ENCODE assay signal across 37 mouse cellular contexts in the genomic region with DNA sequence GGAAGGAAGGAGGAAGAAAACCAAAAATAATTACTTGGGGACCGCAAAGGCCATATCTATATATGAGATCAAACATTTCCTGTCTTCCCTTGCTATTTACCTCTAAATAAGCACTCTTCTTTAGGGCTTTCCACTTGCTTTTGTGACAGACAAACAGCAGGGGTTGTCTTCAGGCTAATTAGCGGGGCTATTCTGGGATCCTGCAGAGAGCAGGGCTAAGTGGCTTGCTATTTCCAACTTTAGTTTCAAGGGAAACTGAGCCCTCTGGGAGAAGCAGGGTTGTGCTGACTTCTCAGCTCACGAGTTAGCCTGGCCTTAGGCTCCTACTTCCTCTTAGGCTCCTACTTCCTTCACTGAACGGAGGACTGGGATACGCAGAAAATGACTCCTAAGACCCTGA. TPM values are rescaled to one million over a fixed set of nuclear protein-coding genes. Genes with fewer than 3 reads are reported as not detected.
DNase-seq lines count a peak whose midpoint lies in the region; ATAC-seq lines count a peak whose summit lies in the region.
"Had no signal": no experiment of that assay in that cellular context is flagged by ENCODE, and none has a peak within 500 bp of the region (broad histone marks: within the 10 kb centered on the region; RNA-seq: fewer than 3 reads in every experiment).

No protein-coding gene starts in this region.

- H3K4me2 ChIP-seq in forebrain, embryonic 14.5 days (ENCODE audit: low read length) = no peak overlapping the region
- H3K4me2 ChIP-seq in forebrain, embryonic 11.5 days (ENCODE audit: low read depth, low read length, severe bottlenecking) = no peak overlapping the region
- peak overlapping the region; percentile 6; the same call in 1 of the 2 replicates for H3K4me2 ChIP-seq in heart, embryonic 14.5 days (ENCODE audit: low read length)
- H3K4me2 ChIP-seq in embryonic facial prominence, embryonic 15.5 days (replicated peaks) = no peak overlapping the region
- H3K4me2 ChIP-seq: forebrain, embryonic 15.5 days; kidney, embryonic 15.5 days; liver, embryonic 15.5 days; lung, embryonic 14.5 days; midbrain, embryonic 11.5 days; neural tube, embryonic 12.5 days; stomach, embryonic 15.5 days had no signal

- no peak for ATAC-seq in forebrain, embryonic 14.5 days
- no peak for ATAC-seq in forebrain, embryonic 11.5 days (replicated peaks; ENCODE audit: low FRiP score)
- ATAC-seq in heart, embryonic 14.5 days (ENCODE audit: insufficient number of reproducible peaks, insufficient read depth, low FRiP score, low read depth) = no peak
- ATAC-seq in embryonic facial prominence, embryonic 15.5 days (ENCODE audit: insufficient number of reproducible peaks, low FRiP score, low TSS enrichment, low read depth) = 0 out of 2 replicates have a peak, but pooled peaks have one; percentile 37
- ATAC-seq in activated CD4-positive, CD25-positive, alpha-beta regulatory T cell, adult 4 months = no peak
- ATAC-seq: forebrain, embryonic 15.5 days; hindbrain, embryonic 16.5 days; midbrain, embryonic 16.5 days had no signal

- 7% methylated on average over 5 of the region's 5 CpGs for WGBS in forebrain, embryonic 14.5 days
- 10% methylated on average over 5 of the region's 5 CpGs for WGBS in forebrain, embryonic 11.5 days
- 20% methylated on average over 5 of the region's 5 CpGs for WGBS in heart, embryonic 14.5 days
- 42% methylated on average over 5 of the region's 5 CpGs for WGBS in embryonic facial prominence, embryonic 15.5 days

- H3K4me3 ChIP-seq in forebrain, embryonic 14.5 days (ENCODE audit: low read depth, low read length) = no peak overlapping the region
- H3K4me3 ChIP-seq in forebrain, embryonic 11.5 days (ENCODE audit: low read depth, low read length) = no peak overlapping the region
- H3K4me3 ChIP-seq in heart, embryonic 14.5 days (ENCODE audit: control insufficient read depth in 1 of 2, insufficient read depth in 1 of 2, low read depth in 1 of 2, low read length in 2 of 2) = no peak overlapping the region
- no peak overlapping the region for H3K4me3 ChIP-seq in embryonic facial prominence, embryonic 15.5 days (replicated peaks)
- H3K4me3 ChIP-seq: forebrain, embryonic 15.5 days; kidney, embryonic 15.5 days; liver, embryonic 15.5 days; neural tube, embryonic 12.5 days; stomach, embryonic 15.5 days had no signal

- H3K36me3 ChIP-seq in forebrain, embryonic 14.5 days (ENCODE audit: control insufficient read depth, insufficient read depth, low read length) = no peaks in the 10 kb centered on the region
- H3K36me3 ChIP-seq in forebrain, embryonic 11.5 days (ENCODE audit: control insufficient read depth, insufficient read depth, low read length) = no peaks in the 10 kb centered on the region
- H3K36me3 ChIP-seq in heart, embryonic 14.5 days (ENCODE audit: control insufficient read depth, insufficient read depth, low read length) = no peaks in the 10 kb centered on the region
- H3K36me3 ChIP-seq in embryonic facial prominence, embryonic 15.5 days = no peaks in the 10 kb centered on the region
- H3K36me3 ChIP-seq: forebrain, embryonic 15.5 days; G1E; kidney, embryonic 15.5 days; liver, embryonic 15.5 days; neural tube, embryonic 12.5 days; stomach, embryonic 15.5 days had no signal

- no peak overlapping the region for H3K9ac ChIP-seq in forebrain, embryonic 14.5 days (ENCODE audit: low read length)
- no peak overlapping the region for H3K9ac ChIP-seq in forebrain, embryonic 11.5 days (ENCODE audit: low read length)
- no peak overlapping the region for H3K9ac ChIP-seq in heart, embryonic 14.5 days (ENCODE audit: low read length)
- no peak overlapping the region for H3K9ac ChIP-seq in embryonic facial prominence, embryonic 15.5 days
- H3K9ac ChIP-seq: forebrain, embryonic 15.5 days; kidney, embryonic 15.5 days; liver, embryonic 15.5 days; lung, embryonic 14.5 days; neural tube, embryonic 12.5 days; stomach, embryonic 15.5 days had no signal

- 0 out of 2 replicates have a peak, but pooled peaks cover 7% of the 10 kb centered on the region for H3K4me1 ChIP-seq in forebrain, embryonic 14.5 days (ENCODE audit: control insufficient read depth, insufficient read depth, low read length)
- no peaks in the 10 kb centered on the region for H3K4me1 ChIP-seq in forebrain, embryonic 11.5 days (replicated peaks; ENCODE audit: control insufficient read depth, insufficient read depth, low read length)
- peaks cover 10 to 17% of the 10 kb centered on the region in 2 experiments; a peak in 3 of 4 replicates for H3K4me1 ChIP-seq in heart, embryonic 14.5 days (ENCODE audit: control insufficient read depth in 2 of 2, insufficient read depth in 2 of 2, low read length in 2 of 2)
- peaks cover 10% of the 10 kb centered on the region; the same call in 1 of the 2 replicates for H3K4me1 ChIP-seq in embryonic facial prominence, embryonic 15.5 days
- H3K4me1 ChIP-seq: liver, embryonic 15.5 days had no signal

- intact Hi-C loops in heart, postnatal 36 days (cut with DNase I) = loop anchor here (2.0 kb wide), 1 partner anchor 487 kb away; no protein-coding TSS in a partner anchor

- H3K27ac ChIP-seq in forebrain, embryonic 14.5 days (ENCODE audit: low read depth, low read length) = no peak overlapping the region
- H3K27ac ChIP-seq in forebrain, embryonic 11.5 days (ENCODE audit: low read depth, low read length) = no peak overlapping the region
- 0 out of 4 replicates have a peak overlapping the region, but pooled peaks of 1 of the 2 experiments have one; percentile 18 for H3K27ac ChIP-seq in heart, embryonic 14.5 days (replicated peaks in 1 of 2; ENCODE audit: control insufficient read depth in 1 of 2, insufficient read depth in 1 of 2, low read depth in 2 of 2, low read length in 2 of 2)
- H3K27ac ChIP-seq in embryonic facial prominence, embryonic 15.5 days (replicated peaks) = no peak overlapping the region
- H3K27ac ChIP-seq: forebrain, embryonic 15.5 days; kidney, embryonic 15.5 days; liver, embryonic 15.5 days; neural tube, embryonic 12.5 days; stomach, embryonic 15.5 days had no signal

- no peaks in the 10 kb centered on the region for H3K9me3 ChIP-seq in forebrain, embryonic 14.5 days (replicated peaks; ENCODE audit: control insufficient read depth, low read length)
- H3K9me3 ChIP-seq in forebrain, embryonic 11.5 days (ENCODE audit: control insufficient read depth, low read length) = no peaks in the 10 kb centered on the region
- no peaks in the 10 kb centered on the region for H3K9me3 ChIP-seq in heart, embryonic 14.5 days (ENCODE audit: control insufficient read depth, low read length)
- no peaks in the 10 kb centered on the region for H3K9me3 ChIP-seq in embryonic facial prominence, embryonic 15.5 days (replicated peaks)
- H3K9me3 ChIP-seq: forebrain, embryonic 15.5 days; G1E; kidney, embryonic 15.5 days; liver, embryonic 15.5 days; neural tube, embryonic 12.5 days; stomach, embryonic 15.5 days had no signal

- DNase-seq in forebrain, embryonic 14.5 days (ENCODE audit: low spot score) = peak; percentile 21
- no peak for DNase-seq in forebrain, embryonic 11.5 days (ENCODE audit: low spot score)
- no peak for DNase-seq in heart, postnatal 36 days
- DNase-seq in brain, adult 2 months (ENCODE audit: low read depth, low spot score) = peak; percentile 66
- no peak for DNase-seq in adrenal gland, adult (ENCODE audit: inconsistent age in 2 of 2, low spot score in 1 of 2)
- DNase-seq: adrenal gland, postnatal 14 days; cerebellum, adult 8-10 months; cerebellum, postnatal 36 days; gastrocnemius, postnatal 25 days; heart, adult 11 months; kidney, adult 18-20 months; kidney, postnatal 25 days; lung, embryonic 14.5 days; retina, postnatal 1 day; right cerebral cortex, postnatal 25 days had no signal

- H3K27me3 ChIP-seq in forebrain, embryonic 14.5 days (replicated peaks; ENCODE audit: control insufficient read depth, insufficient read depth, low read length) = 0 out of 2 replicates have a peak, but pooled peaks cover 3% of the 10 kb centered on the region
- H3K27me3 ChIP-seq in forebrain, embryonic 11.5 days (ENCODE audit: control insufficient read depth, insufficient read depth, low read length) = peaks cover 3% of the 10 kb centered on the region; the same call in 1 of the 2 replicates
- H3K27me3 ChIP-seq in heart, embryonic 14.5 days (ENCODE audit: control insufficient read depth, insufficient read depth, low read length) = no peaks in the 10 kb centered on the region
- no peaks in the 10 kb centered on the region for H3K27me3 ChIP-seq in embryonic facial prominence, embryonic 15.5 days
- H3K27me3 ChIP-seq: forebrain, embryonic 15.5 days; kidney, embryonic 15.5 days; neural tube, embryonic 12.5 days had no signal

RNA-seq across cellular contexts. Expression of a gene that starts 27.3 kb away (rescaled TPM):
- polyA plus RNA-seq in forebrain, embryonic 14.5 days (2014; fragmentation: Nextera tagmentation; extraction: Ambion mirVana) = 0.74 TPM in 2 replicates
- not detected in 2 replicates for polyA plus RNA-seq in forebrain, embryonic 11.5 days (2014; fragmentation: Nextera tagmentation; extraction: Ambion mirVana)
- polyA plus RNA-seq in heart, embryonic 14.5 days (2014; fragmentation: Nextera tagmentation; extraction: Ambion mirVana) = not detected in 2 replicates
- total RNA-seq in heart, postnatal 36 days (2021) = not detected
- 0.21 TPM in 1 of 2 replicates, not detected in the other for polyA plus RNA-seq in embryonic facial prominence, embryonic 15.5 days (2015; fragmentation: Nextera tagmentation; extraction: Ambion mirVana)
- not detected for polyA plus RNA-seq in activated CD4-positive, CD25-positive, alpha-beta regulatory T cell, adult 4 months (2017; shearing (Covaris generic))
- total RNA-seq: adrenal gland, postnatal 14 days; gastrocnemius, adult 18-20 months; gastrocnemius, postnatal 25 days; layer of hippocampus, adult 18-20 months; layer of hippocampus, postnatal 14 days; left cerebral cortex, adult 8-10 months; liver, adult 2 months; megakaryocyte, adult 5-6 weeks had no signal
- polyA plus RNA-seq: G1E; heart, embryonic 16.5 days; hindbrain, embryonic 11.5 days; intestine, embryonic 14.5 days; limb, embryonic 11.5 days; liver, adult 2 months; liver, embryonic 15.5 days; lung, embryonic 14.5 days; midbrain, embryonic 11.5 days; neural tube, embryonic 12.5 days; stomach, embryonic 15.5 days had no signal

Comparison
In these comparisons a context has a peak if more than half of its experiments do, and no peak if none do; other contexts are left out.
1. DNase-seq: peak in forebrain, embryonic 14.5 days (single experiment) and brain, adult 2 months (single experiment); none in forebrain, embryonic 11.5 days (single experiment), heart, postnatal 36 days (0 of 2) and adrenal gland, adult (0 of 2).